20 mouse cellular contexts compared by ENCODE assay signal in the genomic region with DNA sequence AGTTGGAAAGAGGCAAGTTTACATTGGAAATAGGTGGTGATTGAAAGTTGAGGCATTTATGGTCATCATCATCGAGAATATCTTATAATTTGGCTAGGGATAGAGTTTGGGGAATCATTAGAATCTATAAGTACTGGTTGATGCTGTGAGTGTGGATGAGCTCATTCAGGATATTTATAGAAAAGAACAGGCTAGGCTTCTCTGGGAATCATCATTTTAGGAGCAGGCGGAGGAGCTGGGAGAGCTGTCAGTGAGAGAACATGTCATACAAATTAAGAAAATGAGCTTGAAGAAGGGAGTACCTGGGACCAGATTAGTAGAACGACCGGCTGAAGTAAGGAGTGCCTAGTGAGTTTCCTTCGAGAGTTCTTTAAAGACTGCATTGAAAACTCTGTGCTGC.
"Had no signal": no experiment of that assay in that cellular context is flagged by ENCODE, and none has a peak within 500 bp of the region (broad histone marks: within the 10 kb centered on the region; RNA-seq: fewer than 3 reads in every experiment).

No protein-coding gene starts in this region.

- ATAC-seq: liver, postnatal 0 days; lung, postnatal 0 days; midbrain, embryonic 15.5 days had no signal

- H3K36me3 ChIP-seq: limb, embryonic 12.5 days; limb, embryonic 15.5 days; midbrain, embryonic 12.5 days; midbrain, embryonic 15.5 days; neural tube, embryonic 12.5 days; neural tube, embryonic 15.5 days had no signal

- H3K4me2 ChIP-seq: limb, embryonic 12.5 days; limb, embryonic 15.5 days; liver, embryonic 11.5 days; lung, embryonic 14.5 days; midbrain, embryonic 12.5 days; midbrain, embryonic 15.5 days; neural tube, embryonic 12.5 days; neural tube, embryonic 15.5 days had no signal

- H3K27me3 ChIP-seq: limb, embryonic 12.5 days; limb, embryonic 15.5 days; midbrain, embryonic 12.5 days; midbrain, embryonic 15.5 days; neural tube, embryonic 12.5 days; neural tube, embryonic 15.5 days had no signal

- H3K9ac ChIP-seq: limb, embryonic 12.5 days; limb, embryonic 15.5 days; liver, embryonic 14.5 days; liver, postnatal 0 days; lung, embryonic 14.5 days; midbrain, embryonic 12.5 days; midbrain, embryonic 15.5 days; neural tube, embryonic 12.5 days; neural tube, embryonic 15.5 days had no signal

- H3K4me3 ChIP-seq: layer of hippocampus, adult 2 months; limb, embryonic 12.5 days; limb, embryonic 15.5 days; midbrain, embryonic 12.5 days; midbrain, embryonic 15.5 days; neural tube, embryonic 12.5 days; neural tube, embryonic 15.5 days had no signal

- DNase-seq: kidney, postnatal 25 days; layer of hippocampus, adult 9-11 months; left cerebral cortex, postnatal 4 days; liver, postnatal 0 days; lung, embryonic 14.5 days; right cerebral cortex, postnatal 25 days; thymus, adult 18-20 months; thymus, postnatal 36 days had no signal

- H3K9me3 ChIP-seq: limb, embryonic 12.5 days; limb, embryonic 15.5 days; midbrain, embryonic 15.5 days; neural tube, embryonic 12.5 days; neural tube, embryonic 15.5 days had no signal

- H3K4me1 ChIP-seq: limb, embryonic 12.5 days; limb, embryonic 15.5 days; midbrain, embryonic 12.5 days; midbrain, embryonic 15.5 days; neural tube, embryonic 12.5 days; neural tube, embryonic 15.5 days had no signal

- H3K27ac ChIP-seq: kidney, postnatal 0 days; layer of hippocampus, adult 2 months; limb, embryonic 12.5 days; limb, embryonic 15.5 days; liver, embryonic 14.5 days; macrophage; midbrain, embryonic 12.5 days; midbrain, embryonic 15.5 days; neural tube, embryonic 12.5 days; neural tube, embryonic 15.5 days had no signal
